Mouse (Mus musculus) spleen, adult 2 months (tissue): ENCODE measurements around the gene Sp1.

ENCODE experiments used
- CTCF ChIP-seq: fragments of 200-500 bp; IDR thresholded peaks from 2 replicates; pipeline ENCODE4 v1.5.1; 2011; ENCODE audit warnings: mild to moderate bottlenecking, inconsistent platforms; ENCODE audit not compliant: insufficient read depth, insufficient read length, insufficient replicate concordance; ENCODE audit errors: extremely low read depth
- POLR2A ChIP-seq: fragments of 200-500 bp; IDR thresholded peaks from 2 replicates; pipeline ENCODE4 v1.6.1; 2011; ENCODE audit warnings: low read depth, low read length, inconsistent platforms

DNA sequence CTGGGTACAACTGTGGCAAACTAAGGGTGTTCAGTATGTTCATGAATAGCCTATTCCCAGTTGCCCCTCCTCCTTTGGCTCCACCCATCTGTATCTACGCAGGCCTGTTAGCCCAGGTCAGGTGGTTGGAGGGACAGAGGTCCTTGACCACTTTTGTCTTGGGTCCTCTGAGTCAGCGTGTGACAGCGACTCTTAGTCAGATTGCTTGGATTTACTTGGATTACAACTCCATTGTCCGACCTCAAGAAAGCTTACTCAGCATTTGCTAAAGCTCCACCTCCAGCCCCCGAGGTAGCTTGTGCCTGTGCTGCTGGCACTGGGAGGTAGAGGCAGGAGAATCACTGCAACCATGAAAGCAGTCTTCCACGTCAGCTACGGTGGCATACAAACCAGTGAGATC, 45.0 kb downstream of the Sp1 start:
- TF ChIP-seq CTCF (no peak), POLR2A (no peak)
